Mouse (Mus musculus) intestine, postnatal 0 days (tissue): ENCODE data around the gene Olfr545. TPM values are rescaled to one million over a fixed set of nuclear protein-coding genes. Genes with fewer than 3 reads are reported as not detected.

Experiments
- ATAC-seq: fragments of 200-750 bp; cut with Nextera tagmentation; 2 replicates; pipeline ENCODE4 v1.8.0; 2017; ENCODE audit warnings: mild to moderate bottlenecking, moderate TSS enrichment, moderate library complexity
- H3K27ac ChIP-seq: fragments of 300-500 bp; sonication (generic); 2 replicates; pipeline ENCODE4 v1.5.1; 2014; ENCODE audit warnings: mild to moderate bottlenecking, low read depth, low read length, moderate library complexity
- H3K27me3 ChIP-seq: fragments of 300-500 bp; sonication (generic); replicated peaks from 2 replicates; pipeline ENCODE4 v1.6.1; 2014; ENCODE audit warnings: low read length, mixed read lengths; ENCODE audit not compliant: control insufficient read depth, insufficient read depth
- H3K36me3 ChIP-seq: fragments of 300-500 bp; sonication (generic); 2 replicates; pipeline ENCODE4 v1.6.1; 2014; ENCODE audit warnings: mild to moderate bottlenecking, moderate library complexity; ENCODE audit not compliant: control insufficient read depth, insufficient read depth
- H3K4me1 ChIP-seq: fragments of 300-500 bp; sonication (generic); replicated peaks from 2 replicates; pipeline ENCODE4 v1.6.1; 2014; ENCODE audit warnings: antibody characterized with exemption, low read length, mixed read lengths; ENCODE audit not compliant: control insufficient read depth, insufficient read depth
- H3K4me2 ChIP-seq: fragments of 300-500 bp; sonication (generic); replicated peaks from 2 replicates; pipeline ENCODE4 v1.6.1; 2014; ENCODE audit warnings: low read depth, mild to moderate bottlenecking, moderate library complexity
- H3K4me3 ChIP-seq: fragments of 300-500 bp; sonication (generic); 2 replicates; pipeline ENCODE4 v1.5.1; 2014; ENCODE audit warnings: low read depth, low read length
- H3K9ac ChIP-seq: fragments of 300-500 bp; sonication (generic); 2 replicates; pipeline ENCODE4 v1.6.1; 2014; ENCODE audit warnings: mild to moderate bottlenecking, low read depth, low read length
- H3K9me3 ChIP-seq: fragments of 300-500 bp; sonication (generic); 2 replicates; pipeline ENCODE4 v1.6.1; 2016; ENCODE audit warnings: mixed run types; ENCODE audit not compliant: control insufficient read depth
- CTCF ChIP-seq: sonication (generic); IDR thresholded peaks from 2 replicates; pipeline ENCODE4 v1.5.1; 2016; ENCODE audit warnings: low read depth, mild to moderate bottlenecking, control low read depth, antibody characterized with exemption, moderate library complexity
- WGBS: fragments of 180-500 bp; shearing (Covaris S2); extraction: QIAGEN DNeasy Blood & Tissue Kit; methylation state at CpG from one replicate; pipeline ENCODE4 v1.1.7; 2014; 5-methylcytosine and 5-hydroxymethylcytosine counted together
- polyA plus RNA-seq: library from polyadenylated mRNA; unstranded; fragments of >200 nt; fragmentation: Nextera tagmentation; extraction: Ambion mirVana; gene quantifications from 2 replicates; pipeline ENCODE4 v1.2.1, GENCODE M21; 2015

Gene Olfr545
- not detected in 2 replicates for polyA plus RNA-seq

DNA sequence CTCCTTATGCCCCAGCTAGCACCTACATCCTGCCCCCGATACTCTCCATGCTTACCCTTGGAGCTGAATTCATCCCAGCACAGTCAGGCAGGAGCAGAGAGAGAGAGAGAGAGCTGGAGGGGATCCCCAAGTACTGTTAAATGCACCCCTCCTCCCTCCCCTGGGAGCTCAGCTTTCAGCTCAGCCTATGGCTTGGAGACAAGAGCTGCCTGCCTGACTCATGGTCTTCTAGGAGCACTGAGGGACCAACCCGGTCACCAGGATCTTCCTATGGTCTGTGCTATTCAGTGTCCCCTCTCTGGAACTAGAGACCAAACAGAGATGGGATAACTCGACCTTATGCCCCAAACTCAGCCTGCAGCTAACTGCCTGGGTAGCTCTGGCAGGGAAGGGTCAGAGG lies at the start of gene Olfr545:
Gene Olfr545 (minus strand): TSS at position 101 of the 400 bp plus-strand sequence.
- no peak for TF ChIP-seq CTCF
- Histone ChIP-seq H3K4me1 (no peaks in the 10 kb centered on the region), H3K36me3 (no peaks in the 10 kb centered on the region), H3K9ac (no peak within 1 kb of the TSS), H3K4me3 (no peak within 1 kb of the TSS), H3K9me3 (no peaks in the 10 kb centered on the region), H3K27me3 (no peaks in the 10 kb centered on the region), H3K4me2 (no peak within 1 kb of the TSS), H3K27ac (no peak within 1 kb of the TSS)
- ATAC-seq = no peak
- 66% methylated on average over 3 of the region's 3 CpGs for WGBS

DNA sequence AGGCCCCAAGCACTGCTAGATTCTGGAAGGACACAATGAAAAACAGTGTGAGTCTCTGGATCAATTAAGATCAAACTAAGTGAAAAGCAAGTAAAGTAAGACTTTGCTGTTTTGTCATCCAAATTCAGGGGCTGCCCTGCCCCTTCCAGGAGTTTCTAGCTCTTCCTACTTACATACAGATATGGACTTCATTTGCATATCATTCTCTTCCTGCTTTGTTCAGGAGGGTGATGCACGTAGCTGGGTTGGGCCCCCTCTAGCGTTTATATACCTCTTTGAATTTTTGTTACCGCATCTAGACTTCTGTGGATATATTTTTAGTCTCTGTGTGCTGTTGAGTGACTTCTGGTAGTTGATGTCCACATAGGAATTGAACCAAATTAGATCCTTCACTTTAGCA lies 41.9 kb upstream of the Olfr545 start:
- H3K27me3 ChIP-seq = no peaks in the 10 kb centered on the region
- WGBS = 55% methylated on average over 3 of the region's 3 CpGs
- no peak overlapping the region for H3K4me3 ChIP-seq
- no peaks in the 10 kb centered on the region for H3K9me3 ChIP-seq
- TF ChIP-seq CTCF = no peak
- no peak overlapping the region for H3K4me2 ChIP-seq
- H3K27ac ChIP-seq = no peak overlapping the region
- no peak for ATAC-seq
- H3K4me1 ChIP-seq = no peaks in the 10 kb centered on the region
- no peaks in the 10 kb centered on the region for H3K36me3 ChIP-seq
- no peak overlapping the region for H3K9ac ChIP-seq

DNA sequence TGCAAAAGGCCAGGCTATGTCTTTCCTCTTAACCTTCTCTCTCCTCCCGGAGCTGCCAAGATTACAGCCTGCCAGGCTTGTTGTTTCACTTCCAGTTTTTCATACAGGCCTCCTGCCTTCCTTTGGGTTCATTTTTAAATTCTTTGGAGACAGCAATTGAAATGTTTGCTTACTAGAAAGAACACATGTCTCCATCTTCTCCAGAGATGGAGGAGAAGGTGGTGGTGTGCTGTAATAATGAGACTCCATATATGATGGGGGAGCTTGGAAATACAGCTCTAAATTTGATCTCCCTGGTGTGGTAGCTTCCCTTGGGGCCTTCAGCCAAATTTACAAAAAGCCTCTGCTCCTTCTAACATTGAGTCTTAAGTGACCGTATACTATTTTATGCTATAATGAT lies 41.2 kb upstream of the Olfr545 start, which contains the start of gene Olfr548-ps1:
Gene Olfr548-ps1 (plus strand): TSS at position 301 of the 400 bp plus-strand sequence.
- H3K9me3 ChIP-seq = no peaks in the 10 kb centered on the region
- ATAC-seq = no peak
- H3K4me1 ChIP-seq = no peaks in the 10 kb centered on the region
- no peak for TF ChIP-seq CTCF
- no peak within 1 kb of the TSS for H3K9ac ChIP-seq
- H3K4me2 ChIP-seq = no peak within 1 kb of the TSS
- no peak within 1 kb of the TSS for H3K4me3 ChIP-seq
- H3K27ac ChIP-seq = no peak within 1 kb of the TSS
- no peaks in the 10 kb centered on the region for H3K27me3 ChIP-seq
- WGBS = 86% methylated on average over 2 of the region's 2 CpGs
- H3K36me3 ChIP-seq = no peaks in the 10 kb centered on the region

DNA sequence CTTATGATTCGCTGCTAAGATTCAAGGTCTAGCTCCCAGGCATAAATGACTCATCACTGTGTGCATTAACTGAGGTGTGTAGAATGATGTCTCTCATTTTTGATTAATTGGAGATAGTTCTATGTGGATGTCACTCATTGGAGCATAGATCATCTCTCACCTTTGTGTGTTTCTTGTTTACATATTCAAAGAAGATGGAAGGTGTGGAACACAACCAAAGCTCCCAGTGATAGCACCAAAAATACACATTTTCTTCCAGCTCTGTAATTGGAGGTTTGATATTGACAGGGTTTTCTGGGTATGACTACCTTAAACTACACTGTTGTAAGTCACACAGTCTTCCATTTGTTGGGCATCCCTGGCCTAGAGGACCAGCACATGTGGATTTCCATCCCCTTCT lies 35.1 kb upstream of the Olfr545 start, which contains the start of gene Olfr547:
Gene Olfr547 (plus strand): TSS at position 301 of the 400 bp plus-strand sequence.
- H3K4me1 ChIP-seq = no peaks in the 10 kb centered on the region
- no peak within 1 kb of the TSS for H3K4me3 ChIP-seq
- H3K4me2 ChIP-seq = no peak within 1 kb of the TSS
- no peak for TF ChIP-seq CTCF
- H3K9ac ChIP-seq = no peak within 1 kb of the TSS
- no peak for ATAC-seq
- no peaks in the 10 kb centered on the region for H3K36me3 ChIP-seq
- H3K9me3 ChIP-seq = no peaks in the 10 kb centered on the region
- no peak within 1 kb of the TSS for H3K27ac ChIP-seq
- 79% methylated on average over 1 of the region's 1 CpGs for WGBS
- H3K27me3 ChIP-seq = no peaks in the 10 kb centered on the region

DNA sequence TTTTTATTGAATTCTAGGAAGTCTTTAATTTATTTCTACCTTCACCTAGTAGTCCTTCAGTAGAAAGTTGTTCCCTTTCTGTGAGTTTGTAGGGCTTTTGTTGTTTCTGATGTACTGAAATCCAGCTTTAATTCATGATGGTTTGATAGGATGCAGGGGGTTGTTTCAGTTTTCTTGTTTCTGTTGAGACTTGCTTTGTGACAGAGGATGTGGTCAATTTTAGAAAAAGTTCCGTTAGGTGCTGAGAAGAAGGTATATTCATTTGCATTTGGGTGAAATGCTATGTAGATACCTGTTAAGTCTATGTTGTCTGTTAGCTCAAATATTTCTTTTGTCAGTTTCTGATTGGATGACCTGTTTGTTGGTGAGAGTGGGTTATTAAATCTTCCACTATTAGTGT lies 29.7 kb upstream of the Olfr545 start:
- Histone ChIP-seq H3K9ac (no peak overlapping the region), H3K9me3 (no peaks in the 10 kb centered on the region), H3K4me3 (no peak overlapping the region), H3K4me2 (no peak overlapping the region), H3K27me3 (no peaks in the 10 kb centered on the region), H3K4me1 (no peaks in the 10 kb centered on the region), H3K27ac (no peak overlapping the region), H3K36me3 (no peaks in the 10 kb centered on the region)
- ATAC-seq = no peak
- no peak for TF ChIP-seq CTCF
- 86% methylated on average over 1 of the region's 1 CpGs for WGBS

DNA sequence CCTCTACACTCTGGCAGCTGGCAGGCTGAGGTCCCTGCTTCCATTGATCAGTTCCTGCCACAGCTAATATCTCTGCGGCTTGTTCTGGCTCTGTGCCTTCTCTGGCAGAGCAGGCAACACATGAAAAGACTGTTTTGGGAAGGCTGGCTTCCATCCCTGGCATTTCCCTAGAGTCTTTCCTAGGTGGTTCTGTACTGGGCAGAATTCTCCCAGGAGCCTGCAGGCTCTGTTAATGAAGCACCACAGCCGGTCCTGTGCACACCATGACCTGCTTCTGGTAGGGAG lies 17.6 kb upstream of the Olfr545 start:
- no peaks in the 10 kb centered on the region for H3K4me1 ChIP-seq
- no peak overlapping the region for H3K4me3 ChIP-seq
- H3K27ac ChIP-seq = no peak overlapping the region
- ATAC-seq = no peak
- no peak for TF ChIP-seq CTCF
- H3K9me3 ChIP-seq = no peaks in the 10 kb centered on the region
- no peak overlapping the region for H3K9ac ChIP-seq
- H3K4me2 ChIP-seq = no peak overlapping the region
- peaks cover 2% of the 10 kb centered on the region; the same call in 1 of the 2 replicates for H3K27me3 ChIP-seq
- WGBS = 84% methylated on average over 2 of the region's 2 CpGs
- no peaks in the 10 kb centered on the region for H3K36me3 ChIP-seq
